Mouse (Mus musculus): ENCODE results near the gene M1ap. TPM values are rescaled to one million over a fixed set of nuclear protein-coding genes. Genes with fewer than 3 reads are reported as not detected.

The M1ap gene
- polyA plus RNA-seq, 1 experiment, result 0.58 TPM

DNA sequence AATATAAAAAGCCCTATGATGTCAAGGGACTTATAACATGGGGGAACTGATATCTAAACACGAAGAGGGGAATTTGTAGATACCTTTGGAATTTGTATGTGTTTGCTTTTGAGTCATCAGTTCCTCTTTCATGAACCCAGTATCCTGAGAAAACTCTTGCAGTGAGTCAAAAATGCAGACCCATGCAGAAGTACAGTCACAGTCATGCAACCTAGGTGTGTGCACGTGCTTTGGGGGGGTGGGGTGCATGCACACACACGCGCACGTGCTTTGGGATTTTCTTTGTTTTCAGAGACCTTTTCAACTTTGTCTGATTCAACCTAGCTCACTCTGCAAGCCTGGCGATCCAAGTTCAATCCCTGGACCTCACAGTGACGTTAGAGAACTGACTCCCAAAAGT lies 47.7 kb downstream of the M1ap start:
- DNase-seq, result no peak
- Histone ChIP-seq H3K27ac (ENCODE audit: control insufficient read depth, insufficient read depth, low read length) (no peak overlapping the region), H3K36me3 (ENCODE audit: control insufficient read depth, insufficient read depth, low read length) (no peaks in the 10 kb centered on the region), H3K4me3 (ENCODE audit: control insufficient read depth, insufficient read depth, low read length) (no peak overlapping the region), H3K4me1 (replicated peaks; ENCODE audit: control insufficient read depth, insufficient read depth, low read length) (no peaks in the 10 kb centered on the region; the same call in 1 of the 2 replicates), H3K27me3 (ENCODE audit: control insufficient read depth, insufficient read depth, low read length) (no peaks in the 10 kb centered on the region)
- WGBS, result 88% methylated on average over 7 of the region's 7 CpGs
- no peak for TF ChIP-seq CTCF (IDR thresholded peaks at IDR 0.05; ENCODE audit: borderline replicate concordance, control insufficient read depth, extremely low read depth, insufficient read depth, low read length, poor library complexity)
- TF ChIP-seq POLR2A (IDR thresholded peaks at IDR 0.05; ENCODE audit: control insufficient read depth, extremely low read depth, insufficient read depth, low read length, poor library complexity), result no peak

DNA sequence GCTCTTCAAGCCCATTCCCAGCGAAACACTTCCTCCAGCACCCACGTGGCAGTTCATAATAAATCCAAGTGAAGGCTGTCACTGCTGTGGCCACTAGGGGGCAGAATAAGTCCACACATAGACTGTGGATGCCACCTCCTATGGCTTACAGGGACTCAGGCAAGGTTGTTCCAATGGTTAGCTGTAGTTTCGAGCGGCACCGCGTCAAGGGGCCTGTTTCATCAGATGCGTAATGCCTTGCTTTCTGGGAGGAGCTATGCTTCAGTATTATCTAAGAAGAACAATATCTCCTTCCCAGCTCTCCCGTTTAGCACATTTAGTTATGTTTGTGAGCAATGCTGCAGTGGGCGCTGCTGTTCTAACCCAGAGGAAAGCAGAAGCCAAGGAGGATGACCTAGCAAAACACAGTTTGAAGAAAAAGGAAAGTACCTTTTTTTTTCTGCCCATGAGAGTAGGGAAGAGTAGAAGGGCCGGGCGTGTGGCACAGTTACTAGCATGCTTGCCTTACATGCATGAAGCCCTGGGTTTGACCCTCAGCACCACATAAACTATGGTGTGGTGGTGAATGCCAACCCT lies 50.1 kb downstream of the M1ap start:
- peak; percentile 69; the same call in 1 of the 2 replicates for TF ChIP-seq CTCF (IDR thresholded peaks at IDR 0.05; ENCODE audit: borderline replicate concordance, control insufficient read depth, extremely low read depth, insufficient read depth, low read length, poor library complexity)
- TF ChIP-seq POLR2A (IDR thresholded peaks at IDR 0.05; ENCODE audit: control insufficient read depth, extremely low read depth, insufficient read depth, low read length, poor library complexity), result no peak
- Histone ChIP-seq H3K4me3 (ENCODE audit: control insufficient read depth, insufficient read depth, low read length) (no peak overlapping the region), H3K27me3 (ENCODE audit: control insufficient read depth, insufficient read depth, low read length) (no peaks in the 10 kb centered on the region), H3K4me1 (replicated peaks; ENCODE audit: control insufficient read depth, insufficient read depth, low read length) (no peaks in the 10 kb centered on the region; the same call in 1 of the 2 replicates), H3K27ac (ENCODE audit: control insufficient read depth, insufficient read depth, low read length) (no peak overlapping the region), H3K36me3 (ENCODE audit: control insufficient read depth, insufficient read depth, low read length) (no peaks in the 10 kb centered on the region)
- peak; percentile 84 for DNase-seq
- WGBS, result 3% methylated on average over 11 of the region's 11 CpGs

DNA sequence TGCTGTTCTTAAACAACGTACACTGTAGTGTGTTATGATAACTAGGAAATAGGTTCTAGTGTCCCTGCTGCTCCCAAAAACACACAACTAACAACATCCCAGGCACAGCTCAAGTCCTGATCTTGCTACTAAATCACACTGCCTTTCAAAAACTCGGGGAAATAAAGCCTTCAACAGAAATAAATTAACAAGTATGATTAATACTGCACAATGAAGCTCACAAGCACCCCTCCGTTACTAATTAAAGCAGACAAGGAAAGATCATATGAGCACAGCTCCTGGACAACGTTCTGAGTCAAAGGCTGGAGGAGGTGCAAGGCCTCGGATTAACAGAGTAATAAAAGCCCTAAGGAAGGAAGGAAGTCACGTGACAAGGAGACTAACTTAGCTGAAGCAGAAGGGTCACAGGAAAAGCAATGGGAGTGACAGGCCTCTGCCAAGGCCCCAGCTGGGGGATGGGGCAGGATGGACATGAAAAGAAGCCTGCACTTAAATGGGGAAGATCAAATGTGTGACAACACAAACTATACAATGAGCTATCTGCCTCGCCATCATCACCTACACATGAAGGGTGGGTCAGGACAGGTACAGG lies 50.9 kb downstream of the M1ap start:
- no peak for DNase-seq
- H3K4me3 ChIP-seq (ENCODE audit: control insufficient read depth, insufficient read depth, low read length), result no peak overlapping the region
- no peaks in the 10 kb centered on the region for H3K27me3 ChIP-seq (ENCODE audit: control insufficient read depth, insufficient read depth, low read length)
- no peak overlapping the region for H3K27ac ChIP-seq (ENCODE audit: control insufficient read depth, insufficient read depth, low read length)
- TF ChIP-seq CTCF (IDR thresholded peaks at IDR 0.05; ENCODE audit: borderline replicate concordance, control insufficient read depth, extremely low read depth, insufficient read depth, low read length, poor library complexity), result no peak
- no peak for TF ChIP-seq POLR2A (IDR thresholded peaks at IDR 0.05; ENCODE audit: control insufficient read depth, extremely low read depth, insufficient read depth, low read length, poor library complexity)
- no peaks in the 10 kb centered on the region for H3K36me3 ChIP-seq (ENCODE audit: control insufficient read depth, insufficient read depth, low read length)
- WGBS, result 43% methylated on average over 7 of the region's 7 CpGs
- H3K4me1 ChIP-seq (replicated peaks; ENCODE audit: control insufficient read depth, insufficient read depth, low read length), result no peaks in the 10 kb centered on the region; the same call in 1 of the 2 replicates

DNA sequence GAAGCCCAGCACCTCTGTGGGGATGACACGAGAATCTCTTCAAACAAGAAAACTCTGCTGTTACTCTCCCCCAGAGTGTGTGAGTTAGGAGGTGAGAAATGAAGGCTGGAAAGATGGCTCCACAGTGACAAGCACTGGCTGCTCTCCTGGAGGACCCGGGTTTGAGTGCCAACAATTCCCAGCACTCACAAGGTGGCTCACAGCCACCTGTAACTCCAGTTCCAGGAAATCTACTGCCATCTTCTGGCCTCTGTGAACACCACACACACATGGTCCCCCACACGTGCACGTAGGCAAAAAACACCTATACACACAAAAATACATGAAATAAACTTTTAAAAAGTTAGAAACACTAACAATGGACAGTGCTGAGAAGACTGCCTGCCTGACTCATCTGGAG lies 51.6 kb downstream of the M1ap start:
- TF ChIP-seq POLR2A (IDR thresholded peaks at IDR 0.05; ENCODE audit: control insufficient read depth, extremely low read depth, insufficient read depth, low read length, poor library complexity), result no peak
- no peaks in the 10 kb centered on the region; the same call in 1 of the 2 replicates for H3K4me1 ChIP-seq (replicated peaks; ENCODE audit: control insufficient read depth, insufficient read depth, low read length)
- no peaks in the 10 kb centered on the region for H3K36me3 ChIP-seq (ENCODE audit: control insufficient read depth, insufficient read depth, low read length)
- DNase-seq, result no peak
- WGBS, result 88% methylated on average over 4 of the region's 4 CpGs
- H3K27me3 ChIP-seq (ENCODE audit: control insufficient read depth, insufficient read depth, low read length), result no peaks in the 10 kb centered on the region
- no peak overlapping the region for H3K4me3 ChIP-seq (ENCODE audit: control insufficient read depth, insufficient read depth, low read length)
- no peak overlapping the region for H3K27ac ChIP-seq (ENCODE audit: control insufficient read depth, insufficient read depth, low read length)

DNA sequence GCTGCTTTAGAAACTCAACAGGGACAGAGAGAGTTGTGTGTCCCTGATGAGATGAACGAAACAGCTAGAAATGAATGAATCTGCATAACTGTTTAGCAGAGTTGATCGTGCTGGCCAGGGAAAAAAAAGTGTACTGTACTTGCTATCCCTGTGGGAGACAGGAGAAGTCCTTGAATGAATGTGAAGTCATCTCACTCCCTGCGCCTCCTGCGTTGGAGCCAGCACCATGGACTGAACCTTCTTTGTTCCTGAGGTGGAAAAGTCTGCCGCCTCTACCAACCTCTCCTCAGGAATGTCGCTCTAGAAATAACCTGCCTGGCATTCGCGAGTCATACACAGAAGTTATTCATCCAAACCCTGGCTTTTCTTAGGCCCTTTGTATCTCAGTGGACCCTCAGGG lies 53.3 kb downstream of the M1ap start:
- WGBS, result 96% methylated on average over 8 of the region's 8 CpGs

DNA sequence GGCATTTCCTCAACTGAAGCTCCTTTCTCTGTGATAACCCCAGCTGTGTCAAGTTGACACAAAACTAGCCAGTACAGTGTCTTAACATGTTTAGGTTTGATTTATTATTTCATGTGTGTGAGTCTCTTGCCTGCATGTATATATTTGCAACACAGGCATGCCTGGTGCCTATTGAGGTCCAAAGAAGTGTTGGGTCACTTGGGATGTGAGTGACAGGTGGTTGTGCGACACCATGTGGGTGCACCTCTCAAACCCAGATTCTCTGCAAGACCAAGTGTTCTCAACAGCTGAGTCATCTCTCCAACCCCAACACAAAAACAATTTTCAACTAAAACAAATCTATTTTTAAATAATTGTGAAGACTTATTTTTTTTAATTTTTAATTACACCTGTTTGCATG lies 56.4 kb downstream of the M1ap start:
- no peak overlapping the region for H3K4me3 ChIP-seq (ENCODE audit: control insufficient read depth, insufficient read depth, low read length)
- no peak for DNase-seq
- no peak overlapping the region for H3K27ac ChIP-seq (ENCODE audit: control insufficient read depth, insufficient read depth, low read length)
- TF ChIP-seq POLR2A (IDR thresholded peaks at IDR 0.05; ENCODE audit: control insufficient read depth, extremely low read depth, insufficient read depth, low read length, poor library complexity) (no peak), CTCF (IDR thresholded peaks at IDR 0.05; ENCODE audit: borderline replicate concordance, control insufficient read depth, extremely low read depth, insufficient read depth, low read length, poor library complexity) (no peak)
- no peaks in the 10 kb centered on the region for H3K27me3 ChIP-seq (ENCODE audit: control insufficient read depth, insufficient read depth, low read length)
- H3K36me3 ChIP-seq (ENCODE audit: control insufficient read depth, insufficient read depth, low read length), result no peaks in the 10 kb centered on the region
- 93% methylated on average over 1 of the region's 1 CpGs for WGBS
- peaks cover 4% of the 10 kb centered on the region for H3K4me1 ChIP-seq (replicated peaks; ENCODE audit: control insufficient read depth, insufficient read depth, low read length)

More for the DNA sequence above, 53.3 kb downstream of the M1ap start:
- no peak for DNase-seq
- H3K4me1 ChIP-seq (replicated peaks; ENCODE audit: control insufficient read depth, insufficient read depth, low read length), result peaks cover 3% of the 10 kb centered on the region
- no peaks in the 10 kb centered on the region for H3K27me3 ChIP-seq (ENCODE audit: control insufficient read depth, insufficient read depth, low read length)
- no peaks in the 10 kb centered on the region for H3K36me3 ChIP-seq (ENCODE audit: control insufficient read depth, insufficient read depth, low read length)
- H3K27ac ChIP-seq (ENCODE audit: control insufficient read depth, insufficient read depth, low read length), result no peak overlapping the region
- TF ChIP-seq CTCF (IDR thresholded peaks at IDR 0.05; ENCODE audit: borderline replicate concordance, control insufficient read depth, extremely low read depth, insufficient read depth, low read length, poor library complexity) (no peak), POLR2A (IDR thresholded peaks at IDR 0.05; ENCODE audit: control insufficient read depth, extremely low read depth, insufficient read depth, low read length, poor library complexity) (no peak)
- no peak overlapping the region for H3K4me3 ChIP-seq (ENCODE audit: control insufficient read depth, insufficient read depth, low read length)
